Mouse (Mus musculus): ENCODE data around the gene Slc46a3.
"Not testable (repeated sequence)": the region's sequence is repeated elsewhere in the genome, so short reads cannot be mapped to it uniquely, and the experiment has no call there.

Slc46a3 gene

DNA sequence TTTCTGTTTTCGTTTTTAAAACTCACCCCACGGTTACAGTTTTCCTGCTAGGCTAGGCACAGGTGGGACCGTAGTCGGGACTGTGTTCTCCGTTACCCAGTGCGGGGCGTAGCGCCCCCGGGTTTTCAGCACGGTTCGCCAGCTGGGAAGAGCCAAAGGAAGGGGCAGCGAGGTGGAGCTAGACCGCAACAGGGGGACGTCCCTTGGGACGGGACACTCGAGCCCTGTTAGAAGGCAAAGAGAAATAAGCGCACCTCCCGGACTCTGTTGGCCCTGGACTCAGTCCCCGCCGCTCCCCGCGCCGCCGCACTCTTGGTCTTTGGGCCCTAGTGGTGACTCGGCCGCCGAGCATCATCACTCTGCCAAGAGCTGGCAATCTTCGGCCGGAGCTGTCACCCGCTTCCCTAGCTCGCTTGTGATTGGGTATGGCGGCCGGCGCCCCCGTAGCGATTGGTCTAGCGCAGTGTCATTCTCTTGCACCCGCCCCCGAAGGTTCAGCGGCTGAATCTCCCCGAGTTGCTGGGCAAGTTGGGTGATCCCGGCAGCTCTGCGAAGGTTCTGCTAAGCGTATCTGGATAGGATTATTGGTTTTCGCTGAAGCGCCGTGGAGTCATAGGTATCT, at the start of gene Slc46a3:
Slc46a3 (minus strand) TSS at position 361 of the 622 bp plus-strand sequence.
- peak; percentile 97 for DNase-seq

DNA sequence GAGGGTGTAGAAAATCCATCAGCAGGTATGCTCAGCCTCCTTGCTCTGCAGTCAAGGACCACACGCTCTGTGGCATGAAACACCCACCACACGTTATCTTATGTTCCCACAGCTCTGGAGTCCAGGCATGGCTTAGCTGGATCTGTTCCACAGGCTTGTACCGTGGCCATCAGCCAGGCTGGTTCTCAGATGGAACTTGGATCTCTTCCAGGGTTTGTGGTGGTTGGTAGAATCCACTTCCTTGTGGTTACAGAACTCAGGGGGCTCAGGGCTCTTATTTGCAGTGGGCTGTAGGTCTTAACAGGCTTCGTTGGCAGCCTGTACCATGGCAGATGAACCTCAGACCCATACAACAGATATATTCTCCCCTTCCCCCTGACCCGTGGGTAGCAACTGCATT, 44.6 kb upstream of the Slc46a3 start:
- DNase-seq = no peak

DNA sequence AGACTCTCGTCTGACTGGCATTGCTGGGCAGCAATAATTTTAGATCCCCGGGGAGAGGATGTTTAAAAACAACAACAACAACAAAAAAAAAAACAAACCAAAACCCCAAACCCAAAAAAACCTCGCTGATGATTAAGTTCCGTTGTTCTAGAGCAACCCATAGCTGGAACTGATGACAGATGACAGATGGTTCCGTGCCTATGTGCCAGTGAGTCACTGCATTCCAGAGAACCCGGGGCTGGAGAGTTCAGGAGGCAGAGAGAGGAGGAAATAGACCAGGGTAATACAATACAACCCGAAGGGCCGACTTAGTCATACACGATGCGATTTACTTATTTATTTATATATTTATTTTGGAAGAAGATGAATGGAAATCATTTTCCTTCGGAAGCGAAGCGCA, 40.5 kb upstream of the Slc46a3 start:
- no peak for DNase-seq

DNA sequence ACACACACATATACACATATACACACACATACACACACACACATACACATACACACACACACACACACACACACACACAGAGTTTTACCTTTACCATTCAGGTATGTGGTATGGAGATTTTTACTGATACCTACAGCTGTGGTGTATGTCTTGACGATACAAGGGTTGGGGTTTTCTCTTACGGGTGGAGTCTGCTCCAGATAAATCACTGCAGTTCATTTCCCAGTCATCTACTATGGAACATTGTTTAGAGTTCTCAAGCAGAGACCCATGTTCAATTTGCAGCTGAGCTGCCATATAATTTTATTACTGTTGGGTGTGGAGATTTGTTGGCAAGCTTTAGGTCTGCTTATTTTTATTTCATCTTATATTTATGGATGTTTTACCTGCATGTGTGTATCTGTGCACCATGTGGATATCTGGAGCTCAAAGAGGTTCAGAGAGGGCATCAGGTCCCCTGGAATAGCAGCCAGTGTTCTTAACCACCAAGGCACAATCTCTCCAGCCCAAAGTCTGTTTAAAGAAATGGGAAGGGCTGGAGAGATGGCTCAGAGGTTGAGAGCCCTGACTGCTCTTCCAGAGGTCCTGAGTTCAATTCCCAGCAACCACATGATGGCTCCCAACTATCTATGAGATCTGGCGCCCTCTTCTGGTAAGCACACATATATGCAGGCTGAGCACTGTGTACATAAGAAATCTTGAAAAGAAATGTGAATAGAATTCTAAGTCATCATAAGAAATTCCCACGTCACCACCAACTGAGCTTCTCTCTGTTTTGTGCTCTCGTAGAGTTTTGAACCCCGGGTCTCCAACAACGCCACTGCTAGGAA, 34.3 kb upstream of the Slc46a3 start:
- DNase-seq = no peak

DNA sequence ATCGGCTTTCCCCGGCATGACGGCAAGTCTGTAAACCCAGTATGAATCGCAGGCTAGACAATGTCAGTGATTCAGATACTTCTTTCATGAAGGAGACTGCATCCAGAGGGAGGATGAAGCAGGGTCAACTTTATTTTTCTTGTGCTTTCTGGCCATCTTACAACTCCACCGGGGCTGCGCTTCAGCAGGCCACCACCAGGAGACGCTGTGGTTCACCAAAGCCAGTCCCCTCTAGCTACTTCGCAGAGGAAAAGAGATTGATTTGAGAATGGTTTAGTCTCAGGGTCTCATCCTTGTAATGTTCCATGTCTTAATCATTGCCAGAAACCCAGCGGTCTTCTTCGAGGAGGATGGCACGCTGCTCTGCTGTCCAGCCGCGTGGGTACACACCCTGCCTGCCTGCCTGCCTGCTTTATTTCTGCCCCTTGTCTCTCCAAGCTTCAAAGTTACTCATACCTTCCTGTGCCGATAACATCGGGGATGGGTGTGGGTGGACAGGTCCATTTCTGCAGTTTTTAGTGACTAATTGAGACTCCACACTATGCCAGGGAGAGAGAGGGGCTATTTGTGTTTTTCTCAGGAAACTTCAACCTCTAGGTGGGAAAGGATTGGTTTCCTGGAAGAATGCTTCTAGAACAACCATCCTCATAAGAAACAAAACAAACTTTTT, 31.5 kb upstream of the Slc46a3 start:
- peak; percentile 13 for DNase-seq

DNA sequence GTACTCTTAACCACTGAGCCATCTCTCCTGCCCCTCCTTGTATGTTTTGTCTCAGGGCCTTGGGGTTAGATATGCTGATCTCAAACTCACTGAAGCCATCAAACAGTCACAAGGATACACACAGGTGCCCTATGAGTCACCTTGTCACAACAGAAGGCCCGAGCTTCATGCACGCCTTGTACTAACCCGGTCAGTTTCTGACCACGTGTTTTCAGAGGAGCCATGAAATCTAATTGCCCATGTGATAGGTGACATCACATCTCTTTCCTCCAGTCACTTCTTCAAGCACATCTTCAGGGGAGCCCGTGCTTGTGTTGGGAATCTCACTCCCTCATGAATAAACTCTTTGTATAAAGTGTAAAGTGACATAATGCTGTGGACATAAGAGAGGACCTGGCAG, 30.0 kb upstream of the Slc46a3 start:
- no peak for DNase-seq

DNA sequence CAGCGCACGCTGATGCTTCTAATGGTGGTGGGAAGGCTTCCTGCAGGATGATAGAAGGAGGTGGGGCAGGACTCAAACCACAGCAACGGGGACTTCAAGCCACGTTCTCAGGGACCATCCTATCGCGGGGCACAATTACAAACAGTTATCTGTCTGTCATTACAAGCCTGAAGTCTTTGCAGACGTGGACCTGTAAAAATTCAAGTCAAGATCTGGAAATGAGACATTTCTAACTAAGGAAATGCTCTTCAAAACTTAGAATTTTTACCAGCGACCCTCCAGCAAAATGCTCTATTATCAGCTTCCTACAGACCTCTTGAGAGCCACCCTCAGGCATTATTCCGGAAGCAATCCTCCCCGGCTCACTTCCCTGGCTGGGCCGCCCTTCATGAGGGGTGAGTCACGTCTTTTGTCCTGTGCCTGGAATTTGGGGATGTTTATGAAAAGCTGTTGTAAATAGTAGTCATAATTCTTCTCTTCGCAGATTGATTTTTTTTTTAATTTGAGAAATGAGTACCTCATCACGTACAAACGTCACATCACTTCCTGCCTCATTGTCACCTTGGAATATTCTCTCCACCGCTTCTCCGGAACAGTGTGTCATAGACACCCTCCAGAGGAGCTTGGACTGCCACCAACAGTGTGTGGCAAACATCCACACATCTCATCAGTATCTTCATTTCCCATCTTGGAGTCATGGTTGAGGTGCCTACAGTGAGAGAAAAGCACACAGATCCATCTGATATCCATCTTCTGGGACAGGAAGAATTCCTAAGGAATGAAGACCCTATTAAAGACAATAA, 23.6 kb upstream of the Slc46a3 start:
- DNase-seq = no peak

DNA sequence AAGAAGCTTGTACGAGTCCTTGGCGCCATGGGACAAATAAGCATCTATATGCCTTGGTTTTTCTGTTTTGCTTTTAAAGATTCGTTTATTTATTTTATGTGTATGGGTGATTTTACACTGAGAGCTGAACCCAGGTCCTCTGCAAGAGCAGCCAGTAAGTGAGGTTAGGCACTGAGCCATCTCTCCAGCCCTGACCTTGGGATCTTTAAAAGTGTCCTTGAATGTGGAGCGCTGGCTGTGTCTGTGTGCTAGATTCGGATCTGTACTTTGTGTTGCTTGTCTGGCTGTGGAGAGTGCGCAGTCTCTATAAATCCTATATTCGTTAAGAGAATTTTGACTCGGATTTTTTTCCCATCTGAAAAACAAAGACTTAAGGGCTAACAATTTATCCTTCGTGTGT, 21.6 kb upstream of the Slc46a3 start:
- no peak for DNase-seq

DNA sequence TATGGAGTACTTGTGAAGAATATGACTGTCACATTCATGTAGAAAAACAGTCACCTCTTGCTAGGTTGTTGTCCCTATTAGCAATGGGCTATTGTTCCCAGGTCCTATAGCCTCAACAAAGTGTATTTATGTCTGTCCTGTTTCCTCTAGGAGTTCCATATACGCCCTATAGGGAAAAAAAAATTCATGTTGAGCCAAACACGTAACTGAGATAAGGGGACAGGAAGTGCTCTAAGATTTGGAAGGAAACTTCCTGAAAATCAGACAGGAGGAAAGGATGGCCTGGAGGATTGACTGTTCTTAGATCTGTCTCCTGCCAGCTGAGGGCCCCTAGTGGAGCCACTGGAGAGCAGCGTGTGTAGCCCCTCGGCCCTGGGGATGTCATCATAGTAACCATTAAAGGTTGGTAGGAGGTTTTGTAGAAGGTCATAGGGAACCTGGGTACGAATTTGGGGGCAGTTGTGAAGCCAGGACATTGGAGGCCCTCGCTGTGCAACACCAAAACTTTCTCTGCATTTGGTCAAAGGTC, 20.5 kb upstream of the Slc46a3 start:
- DNase-seq = no peak

DNA sequence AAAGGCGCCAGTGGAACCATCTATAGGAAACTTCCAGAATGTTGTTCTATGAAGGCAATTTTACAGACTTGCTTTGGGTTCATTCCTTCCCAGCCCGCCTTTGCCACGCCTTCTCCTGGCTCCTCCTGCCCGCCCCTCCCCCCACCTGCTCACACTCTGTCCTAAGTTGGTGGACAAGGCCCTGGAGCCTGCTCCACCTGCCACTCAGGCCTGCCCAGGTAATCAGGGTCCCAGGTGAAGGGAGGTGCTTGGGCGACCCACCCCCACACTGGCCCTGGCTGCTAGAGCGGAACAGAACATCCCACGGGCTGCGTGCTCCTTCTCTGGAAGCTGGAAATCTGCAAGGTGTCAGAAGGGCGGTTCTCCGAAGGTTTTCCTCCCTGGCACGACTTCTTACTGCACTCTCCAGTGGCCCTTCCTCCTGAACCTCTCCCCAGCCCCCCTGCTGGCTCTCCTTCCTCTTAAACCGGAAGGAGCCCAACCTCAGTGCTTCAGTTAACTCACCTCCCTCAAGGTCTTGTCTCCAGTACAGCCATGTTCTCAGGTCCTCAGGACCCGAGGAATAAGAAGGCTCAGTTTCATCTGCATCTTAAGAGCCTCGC, 18.7 kb upstream of the Slc46a3 start:
- DNase-seq = no peak

DNA sequence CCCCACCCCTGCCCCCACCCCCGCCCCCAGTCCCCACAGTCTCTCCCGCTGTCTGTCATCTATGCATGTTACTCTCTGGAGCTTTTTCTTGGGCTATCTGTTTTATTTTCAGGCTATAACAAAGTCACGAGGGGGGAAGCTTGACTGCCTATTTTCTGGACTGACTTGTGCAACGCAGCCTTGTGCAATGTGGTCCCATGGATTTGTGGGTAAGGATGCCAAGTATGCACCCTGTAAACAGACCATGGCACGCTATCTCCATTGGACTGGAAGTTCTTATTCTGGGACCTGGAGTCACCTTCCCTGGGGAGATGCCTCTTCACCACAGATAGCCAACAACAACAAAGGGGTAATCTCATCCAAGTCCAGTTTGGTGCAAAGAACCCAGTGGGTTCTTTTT, 17.1 kb upstream of the Slc46a3 start:
- no peak for DNase-seq

DNA sequence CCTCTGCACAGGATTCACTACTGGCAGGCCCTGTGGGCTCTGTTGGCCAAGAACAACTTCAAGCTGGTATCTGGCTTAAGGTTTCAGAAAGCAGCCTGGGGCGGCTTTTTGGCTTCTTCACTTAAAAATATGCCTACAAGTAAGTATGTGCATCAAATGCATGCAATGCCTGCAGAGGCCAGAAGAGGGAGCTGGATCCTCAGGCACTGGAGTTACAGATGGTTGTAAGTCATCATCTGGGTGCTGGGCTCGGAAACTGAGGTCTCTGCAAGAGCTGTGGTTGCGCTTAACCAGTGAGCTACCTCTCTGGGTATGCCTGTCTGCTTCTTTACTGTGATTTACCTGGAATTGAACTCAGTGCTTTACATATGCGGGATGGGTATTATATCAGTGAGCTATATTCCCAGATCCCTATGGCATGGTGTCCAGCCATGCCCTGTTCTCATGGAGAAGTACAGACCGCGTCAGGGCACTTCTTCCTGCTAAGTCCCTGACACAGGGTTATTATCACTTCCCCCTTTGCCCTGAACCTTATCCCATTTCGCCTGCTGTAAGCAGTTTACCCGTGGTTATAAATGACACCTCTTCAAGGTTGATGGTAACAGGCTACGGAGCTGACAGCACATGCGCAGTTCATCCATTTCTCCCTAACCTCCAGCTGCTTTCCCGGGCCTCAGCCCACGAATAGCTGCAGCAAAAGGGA, 16.3 kb upstream of the Slc46a3 start:
- no peak for DNase-seq

DNA sequence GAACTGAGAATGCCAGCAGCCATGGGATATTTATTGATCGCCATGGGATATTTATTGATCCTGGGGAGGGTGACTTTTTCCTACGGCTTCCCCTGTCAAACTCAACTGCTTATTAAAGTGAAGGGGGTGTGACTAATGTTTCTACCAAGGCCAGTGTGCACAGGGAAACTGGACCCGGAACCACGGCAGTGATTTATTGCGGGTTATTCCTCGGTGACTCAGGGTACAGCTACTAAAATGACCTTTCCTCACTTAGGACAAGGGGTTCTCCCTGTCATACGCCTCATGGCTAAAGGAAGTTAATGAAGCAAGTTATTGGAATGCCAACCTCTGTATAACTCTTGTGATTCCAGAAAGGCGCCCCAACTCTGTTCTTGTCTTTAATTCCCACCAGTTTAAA, 13.2 kb upstream of the Slc46a3 start:
- DNase-seq = no peak

DNA sequence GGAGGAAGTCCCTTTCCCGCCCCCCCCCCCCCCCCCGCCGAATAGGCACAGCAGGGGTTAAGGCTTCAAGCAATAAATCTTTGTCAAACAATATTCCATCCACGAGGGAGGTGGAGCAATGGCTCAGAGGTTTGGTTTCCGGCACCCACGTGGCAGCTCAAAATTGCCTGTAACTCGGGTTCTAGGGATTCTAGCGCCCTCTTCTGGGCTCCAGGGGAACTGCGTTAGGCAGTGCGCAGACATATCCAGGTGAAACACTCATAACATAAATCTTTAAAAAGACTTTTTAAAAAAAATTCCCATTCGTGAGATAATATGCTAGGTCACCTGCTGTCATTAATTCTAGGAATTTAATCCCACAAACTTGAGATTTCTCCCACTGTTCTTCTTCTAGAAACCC, 12.5 kb upstream of the Slc46a3 start:
- DNase-seq = no peak

DNA sequence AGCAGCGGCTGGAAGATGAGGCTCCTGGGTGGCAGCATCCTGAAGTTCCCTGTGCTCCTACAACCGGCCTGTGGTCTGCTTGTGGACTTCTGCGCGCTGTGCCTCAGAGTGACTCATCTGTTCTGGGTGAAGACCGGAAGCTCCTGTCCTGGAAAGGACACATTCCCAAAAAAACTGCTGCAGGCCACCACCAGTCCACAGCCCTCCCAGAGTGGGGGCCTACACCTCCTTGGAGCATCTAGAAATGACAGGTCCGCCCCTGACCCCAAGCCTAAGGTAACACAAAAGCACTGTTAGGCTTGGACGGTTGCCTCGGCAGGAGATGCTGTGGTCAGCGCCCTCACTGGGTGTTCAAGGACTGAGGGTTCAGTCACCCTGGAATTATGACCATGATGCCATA, 8.6 kb upstream of the Slc46a3 start:
- DNase-seq = no peak

DNA sequence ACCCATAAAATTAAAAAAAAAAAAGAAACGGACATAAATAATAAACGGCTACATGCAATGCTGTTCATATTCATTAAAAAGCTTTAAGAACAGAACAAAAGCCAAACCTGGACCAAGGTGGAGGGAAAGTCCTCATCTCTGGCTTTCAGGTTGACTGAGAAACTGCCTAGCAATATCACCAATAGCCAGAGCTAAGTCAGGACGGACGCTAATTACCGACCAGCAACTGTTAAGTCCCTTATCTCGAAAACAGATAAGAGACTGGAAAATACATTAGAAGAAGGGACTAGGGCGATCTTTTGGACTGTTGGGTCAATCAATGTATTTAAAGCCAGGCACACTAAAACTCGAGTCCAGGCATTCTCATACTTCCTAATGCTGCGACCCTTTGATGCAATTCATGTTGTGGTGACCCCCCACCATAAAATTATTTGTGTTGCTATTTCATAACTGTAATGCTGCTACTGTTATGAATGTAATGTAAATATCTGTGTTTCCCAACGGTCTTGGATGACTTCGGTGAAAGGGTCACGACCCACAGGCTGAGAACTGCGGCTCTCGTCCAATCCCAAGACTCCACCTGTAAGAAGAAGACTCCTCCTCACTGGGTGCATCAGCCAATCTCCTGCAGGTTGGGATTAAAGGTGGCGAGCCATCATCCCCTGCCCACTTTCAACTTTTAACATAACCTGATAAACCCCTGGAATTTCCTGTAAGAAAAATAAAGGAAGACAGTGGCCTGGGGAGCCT, 7.6 kb upstream of the Slc46a3 start:
- no peak for DNase-seq

DNA sequence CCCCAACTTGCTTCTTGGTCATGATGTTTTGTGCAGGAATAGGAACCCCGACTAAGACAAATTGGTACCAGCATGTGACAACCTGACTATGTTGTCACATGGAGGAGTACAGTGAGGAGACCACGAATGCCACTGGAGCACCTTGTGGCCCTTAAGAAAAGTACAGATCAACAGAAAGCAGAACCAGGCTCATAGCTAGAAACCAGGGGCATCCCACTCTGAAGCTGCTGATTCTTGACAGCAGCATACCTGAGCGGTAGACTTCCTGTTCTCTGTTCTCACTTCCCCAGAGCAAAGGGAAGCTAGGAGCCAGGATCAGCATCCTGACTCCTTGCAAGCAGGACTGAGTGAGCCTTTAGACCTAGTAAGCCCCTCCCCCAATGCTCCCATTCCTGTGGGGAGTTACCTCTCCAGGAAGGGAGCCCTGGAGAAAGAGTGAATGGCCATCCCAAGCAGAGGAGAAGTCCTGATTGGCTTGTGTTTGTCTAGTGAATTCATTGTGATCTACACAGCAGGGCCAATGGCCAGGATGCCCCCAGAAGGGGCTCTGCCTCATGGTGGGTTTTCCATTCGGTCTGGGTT, 4.4 kb upstream of the Slc46a3 start:
- no peak for DNase-seq

DNA sequence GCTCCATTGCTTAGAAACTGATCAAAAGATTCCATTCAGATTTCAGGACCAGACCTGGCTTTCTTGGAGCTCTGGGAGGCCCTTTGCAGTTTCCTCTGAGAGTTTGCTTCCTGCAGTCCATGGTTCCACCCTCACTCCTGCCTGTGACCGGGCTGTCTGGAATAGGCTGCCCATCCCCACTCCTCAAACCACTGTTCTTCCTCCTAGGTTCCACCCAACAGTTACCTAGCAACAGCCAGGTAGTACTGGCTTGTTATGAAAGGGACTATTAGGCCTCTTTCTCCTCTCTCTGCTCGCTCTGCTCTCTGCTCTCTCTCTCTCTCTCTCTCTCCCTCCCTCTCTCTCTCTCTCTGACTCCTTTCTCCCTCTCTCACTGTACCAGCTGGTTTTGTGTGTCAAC, 3.6 kb upstream of the Slc46a3 start:
- no peak for DNase-seq

DNA sequence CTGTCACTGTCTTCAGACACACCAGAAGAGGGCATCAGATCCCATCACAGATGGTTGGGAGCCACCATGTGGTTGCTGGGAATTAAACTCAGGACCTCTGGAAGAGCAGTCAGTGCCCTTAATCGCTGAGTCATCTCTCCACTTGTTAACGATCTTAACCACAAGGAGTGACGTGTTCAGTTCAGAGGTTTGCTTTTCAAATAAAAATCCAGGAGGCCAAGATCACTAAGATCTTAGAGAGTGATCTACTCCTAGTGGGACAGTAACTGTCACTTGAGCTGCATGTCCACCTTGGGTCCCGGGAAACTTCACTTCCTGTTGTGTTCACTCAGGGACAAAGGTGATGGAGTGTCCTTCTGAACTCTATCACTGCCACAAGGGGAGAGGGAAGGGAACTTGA, 1.9 kb upstream of the Slc46a3 start:
- DNase-seq = not testable (repeated sequence)

DNA sequence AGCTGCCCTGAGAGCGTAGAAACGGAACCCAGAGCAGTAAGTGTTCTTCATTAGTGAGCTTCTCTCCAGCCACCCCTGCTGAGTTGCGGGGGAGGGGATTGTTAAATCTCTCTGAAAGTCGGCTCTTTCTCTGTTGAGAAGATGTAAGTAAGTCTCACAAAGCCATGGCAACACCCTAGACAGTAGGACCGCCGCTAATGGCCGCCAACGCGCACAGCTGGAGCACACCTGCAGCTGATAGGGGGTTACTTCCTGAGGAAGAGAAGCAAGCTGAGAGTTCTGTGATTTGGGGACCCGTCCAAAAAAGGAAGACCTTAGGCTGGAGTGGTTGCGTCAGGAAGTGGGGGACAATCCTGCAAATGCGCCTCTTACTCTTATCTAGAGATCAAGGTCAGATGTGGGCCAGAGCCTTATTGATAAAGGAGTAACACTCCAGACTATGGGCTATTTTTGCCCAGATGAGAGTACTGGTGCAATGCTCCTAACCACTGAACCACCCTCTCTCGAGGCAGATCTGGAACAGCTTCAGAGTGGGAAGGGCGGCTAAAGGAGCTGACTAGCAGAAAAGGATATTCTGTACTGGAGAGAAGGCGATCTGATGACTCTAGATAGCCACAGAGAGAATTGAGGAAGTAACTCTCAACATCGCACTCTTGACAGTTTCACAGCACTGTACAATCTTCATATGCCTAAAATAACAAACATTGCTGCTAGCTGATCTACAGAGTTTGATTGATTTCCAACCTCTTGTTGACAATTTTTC, 1.0 kb upstream of the Slc46a3 start:
- DNase-seq = peak; percentile 25
